Mouse (Mus musculus) kidney, embryonic 16.5 days (tissue): ENCODE results near the gene Gm11007. TPM values are rescaled to one million over a fixed set of nuclear protein-coding genes. Genes with fewer than 3 reads are reported as not detected.
"Not testable (repeated sequence)": the region's sequence is repeated elsewhere in the genome, so short reads cannot be mapped to it uniquely, and the experiment has no call there.

Experiments used
- ATAC-seq: fragments of 200-750 bp; cut with Nextera tagmentation; 2 replicates; pipeline ENCODE4 v1.8.0; 2017; ENCODE audit warnings: moderate TSS enrichment; ENCODE audit not compliant: low FRiP score, low TSS enrichment
- H3K27ac ChIP-seq: fragments of 300-500 bp; sonication (generic); 2 replicates; pipeline ENCODE4 v1.5.1; 2014; ENCODE audit warnings: low read length
- H3K27me3 ChIP-seq: fragments of 300-500 bp; sonication (generic); 2 replicates; pipeline ENCODE4 v1.6.1; 2014; ENCODE audit warnings: low read length, control low read depth, mixed read lengths; ENCODE audit not compliant: insufficient read depth
- H3K36me3 ChIP-seq: fragments of 300-500 bp; sonication (generic); 2 replicates; pipeline ENCODE4 v1.6.1; 2014; ENCODE audit warnings: low read length, control low read depth, mixed read lengths; ENCODE audit not compliant: insufficient read depth
- H3K4me1 ChIP-seq: fragments of 300-500 bp; sonication (generic); 2 replicates; pipeline ENCODE4 v1.6.1; 2014; ENCODE audit warnings: low read length, control low read depth, mixed read lengths; ENCODE audit not compliant: insufficient read depth
- H3K4me2 ChIP-seq: fragments of 300-500 bp; sonication (generic); replicated peaks from 2 replicates; pipeline ENCODE4 v1.6.1; 2014; ENCODE audit warnings: low read depth, low read length
- H3K4me3 ChIP-seq: fragments of 300-500 bp; sonication (generic); 2 replicates; pipeline ENCODE4 v1.5.1; 2014; ENCODE audit warnings: mild to moderate bottlenecking, low read length
- H3K9ac ChIP-seq: fragments of 300-500 bp; sonication (generic); replicated peaks from 2 replicates; pipeline ENCODE4 v1.6.1; 2014; ENCODE audit warnings: low read length
- H3K9me3 ChIP-seq: fragments of 300-500 bp; sonication (generic); 2 replicates; pipeline ENCODE4 v1.6.1; 2016; ENCODE audit warnings: low read length, control low read depth
- WGBS: fragments of 180-500 bp; shearing (Covaris S2); extraction: QIAGEN DNeasy Blood & Tissue Kit; methylation state at CpG from one replicate; pipeline ENCODE4 v1.1.7; 2014; 5-methylcytosine and 5-hydroxymethylcytosine counted together
- polyA plus RNA-seq: library from polyadenylated mRNA; unstranded; fragments of >200 nt; fragmentation: Nextera tagmentation; extraction: Ambion mirVana; gene quantifications from 2 replicates; pipeline ENCODE4 v1.2.1, GENCODE M21; 2015

The Gm11007 gene
- polyA plus RNA-seq: not detected in 2 replicates

DNA sequence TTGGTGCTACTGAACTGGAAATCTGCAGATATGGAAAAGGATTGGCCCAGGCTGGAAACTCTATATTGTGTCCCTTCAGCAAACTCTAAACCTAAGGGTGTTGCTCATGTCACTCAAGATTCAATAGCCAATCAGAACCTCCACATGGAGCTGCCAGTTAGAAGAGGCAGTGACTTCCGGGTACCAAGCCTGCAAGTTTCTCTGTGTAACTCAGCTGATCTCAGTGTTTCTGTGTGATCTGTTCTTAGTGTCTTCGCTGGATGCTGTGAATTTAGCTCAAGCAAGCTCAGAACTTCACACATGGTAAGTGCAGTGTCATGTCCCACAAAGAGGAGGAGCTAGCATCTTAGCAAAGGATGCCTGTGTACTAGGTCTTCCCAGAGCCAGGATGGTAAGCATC lies at the start of gene Gm11007:
Gene Gm11007, plus strand, starts transcription at position 301 of the 400 bp plus-strand sequence.
- ATAC-seq, H3K4me3 ChIP-seq, H3K9ac ChIP-seq, H3K4me2 ChIP-seq, H3K27me3 ChIP-seq, H3K4me1 ChIP-seq, H3K27ac ChIP-seq, H3K9me3 ChIP-seq, H3K36me3 ChIP-seq: not testable (repeated sequence)
- no CpG with 5 or more reads among the region's 2 CpGs for WGBS

Other genes with a start within 250 kb of the Gm11007 start
- gene Gm4724, start 208.2 kb upstream of the Gm11007 start, polyA plus RNA-seq: 9.9 and 21.1 TPM in 2 replicates
- gene Zfp965, start 174.0 kb upstream of the Gm11007 start, polyA plus RNA-seq: 5.7 and 7.4 TPM in 2 replicates
- 17.9 and 20.1 TPM in 2 replicates for gene Zfp969, start 59.7 kb downstream of the Gm11007 start, polyA plus RNA-seq
- gene Gm2007, start 97.6 kb downstream of the Gm11007 start, polyA plus RNA-seq: not detected in 2 replicates
- gene Gm14288, start 157.1 kb downstream of the Gm11007 start, polyA plus RNA-seq: 1.3 and 2.0 TPM in 2 replicates
- gene Gm6710, start 225.2 kb downstream of the Gm11007 start, polyA plus RNA-seq: 19.4 and 23.2 TPM in 2 replicates